Mouse (Mus musculus) adrenal gland, postnatal 25 days (tissue): ENCODE data around the gene Igdcc3. TPM values are rescaled to one million over a fixed set of nuclear protein-coding genes. Genes with fewer than 3 reads are reported as not detected.
A peak's percentile ranks its signal among the peaks of the same experiment; 100 is the strongest.

Experiments used
- DNase-seq: peaks from one replicate; pipeline ENCODE4 v3.0.0; 2021; ENCODE audit warnings: mixed read lengths
- total RNA-seq: library from RNA; stranded (reverse); gene quantifications from 2 replicates; pipeline ENCODE4 v1.2.3, GENCODE M21; 2021

Igdcc3 gene
- total RNA-seq, 1 experiment from 2014 or later, result 1.3 TPM

DNA sequence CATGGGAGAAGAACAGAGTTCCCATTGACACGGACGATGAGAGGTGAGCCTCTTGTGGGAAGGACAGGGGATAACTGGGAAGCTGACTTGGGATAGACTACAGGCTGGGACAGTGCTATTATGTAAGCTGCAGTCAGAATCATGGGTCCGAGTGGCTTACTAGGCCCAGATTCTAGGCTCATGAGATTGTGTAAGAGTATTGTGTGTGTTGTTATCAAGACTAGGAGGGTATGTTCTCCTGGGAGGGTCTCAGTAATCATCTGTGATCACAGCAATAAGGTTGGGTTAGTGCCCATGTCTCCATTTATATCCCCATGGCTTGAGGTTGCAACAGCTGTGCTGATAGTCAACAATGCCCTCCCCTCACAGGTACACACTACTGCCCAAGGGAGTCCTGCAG, 36.5 kb downstream of the Igdcc3 start:
- no peak for DNase-seq

DNA sequence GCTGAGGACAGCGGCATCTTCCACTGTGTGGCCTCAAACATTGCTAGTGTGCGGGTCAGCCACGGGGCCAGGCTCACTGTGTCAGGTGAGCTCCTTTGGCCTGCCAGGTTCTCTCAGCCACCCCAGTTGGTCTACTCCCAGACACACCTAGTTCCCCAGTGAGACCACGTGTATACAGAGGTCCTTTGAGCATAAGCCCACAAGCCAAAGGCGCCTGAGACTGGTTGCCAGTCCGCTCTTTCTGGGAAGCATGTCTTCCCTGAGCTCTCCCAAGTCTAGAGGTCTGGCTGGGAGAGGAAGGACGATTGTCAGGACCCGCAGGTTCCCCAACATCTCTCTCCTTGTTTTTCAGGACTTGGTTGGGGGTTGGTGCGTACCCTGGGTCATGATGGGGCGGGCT, 36.9 kb downstream of the Igdcc3 start:
- DNase-seq, result no peak

DNA sequence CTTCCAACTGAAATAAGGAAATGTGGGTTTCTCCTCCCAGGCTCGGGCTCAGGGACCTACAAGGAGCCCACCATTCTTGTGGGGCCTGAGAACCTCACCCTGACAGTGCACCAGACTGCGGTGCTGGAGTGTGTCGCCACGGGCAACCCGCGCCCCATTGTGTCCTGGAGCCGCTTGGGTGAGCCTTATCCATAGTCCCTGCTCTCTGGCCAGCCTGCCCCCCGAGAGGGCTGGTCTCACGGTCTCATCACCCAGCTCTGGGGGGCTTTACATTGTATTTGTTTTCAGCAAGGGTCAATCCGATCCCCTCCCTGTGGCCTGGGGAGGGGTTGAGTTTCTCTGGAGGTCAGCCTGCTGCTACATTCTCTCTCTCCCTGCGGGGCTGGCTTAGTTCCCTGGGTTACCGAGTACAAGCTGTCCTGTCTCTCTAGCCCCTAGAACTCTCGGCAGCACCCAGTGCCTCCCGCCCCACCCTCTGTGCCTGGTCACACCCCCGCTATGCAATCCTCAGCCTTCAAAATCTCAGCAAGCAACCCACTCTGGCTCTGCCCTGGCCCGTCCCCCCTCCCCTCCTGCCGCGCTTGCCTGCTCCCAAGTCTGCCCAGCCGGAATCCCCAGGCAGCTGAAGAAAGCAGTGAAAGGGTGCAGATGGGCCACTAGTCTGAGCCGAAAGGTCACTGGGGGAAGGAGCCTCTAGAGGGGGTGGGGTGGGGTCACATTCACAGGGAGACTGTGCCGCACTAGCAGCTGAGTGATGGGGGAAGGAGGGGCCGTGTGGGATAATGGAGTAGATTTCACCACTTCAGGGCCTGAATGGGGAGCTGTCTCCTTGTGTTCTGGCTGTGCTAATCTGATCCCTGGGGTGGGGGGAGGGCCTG, 37.6 kb downstream of the Igdcc3 start:
- DNase-seq, result no peak

DNA sequence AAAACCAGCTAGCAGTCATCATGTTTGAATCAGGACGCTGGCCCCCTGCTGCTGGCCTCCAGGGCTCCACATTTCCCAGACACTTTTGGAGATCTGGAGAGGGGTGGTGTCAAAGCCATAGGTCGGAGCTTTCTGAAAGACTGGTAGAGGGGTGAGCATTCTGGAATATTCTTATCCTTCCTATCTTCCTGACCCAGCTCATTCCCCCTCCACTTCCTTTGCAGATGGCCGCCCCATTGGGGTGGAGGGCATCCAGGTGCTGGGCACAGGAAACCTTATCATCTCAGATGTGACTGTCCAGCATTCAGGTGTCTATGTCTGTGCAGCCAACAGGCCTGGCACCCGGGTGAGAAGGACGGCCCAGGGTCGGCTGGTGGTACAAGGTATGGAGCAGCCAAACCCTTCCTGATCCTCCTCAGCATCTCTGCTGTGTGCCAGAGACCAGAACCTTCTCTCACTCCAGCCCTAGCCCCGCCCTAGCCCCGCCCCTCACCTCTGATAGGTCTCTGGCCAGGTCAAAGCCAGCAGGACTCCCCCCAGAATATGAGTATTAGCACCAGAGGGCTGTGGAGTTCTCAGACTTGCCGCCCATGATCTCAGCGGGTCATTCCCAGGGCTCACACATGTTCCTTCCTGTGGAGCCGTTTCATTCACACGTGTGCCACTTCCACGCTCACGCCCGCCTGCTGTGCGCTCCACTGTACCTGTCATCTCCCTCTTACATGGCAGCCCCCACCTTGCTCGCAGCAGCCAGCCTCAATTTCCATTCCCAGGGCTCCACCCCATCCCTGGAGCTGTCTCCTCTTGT, 39.0 kb downstream of the Igdcc3 start:
- DNase-seq, result no peak

DNA sequence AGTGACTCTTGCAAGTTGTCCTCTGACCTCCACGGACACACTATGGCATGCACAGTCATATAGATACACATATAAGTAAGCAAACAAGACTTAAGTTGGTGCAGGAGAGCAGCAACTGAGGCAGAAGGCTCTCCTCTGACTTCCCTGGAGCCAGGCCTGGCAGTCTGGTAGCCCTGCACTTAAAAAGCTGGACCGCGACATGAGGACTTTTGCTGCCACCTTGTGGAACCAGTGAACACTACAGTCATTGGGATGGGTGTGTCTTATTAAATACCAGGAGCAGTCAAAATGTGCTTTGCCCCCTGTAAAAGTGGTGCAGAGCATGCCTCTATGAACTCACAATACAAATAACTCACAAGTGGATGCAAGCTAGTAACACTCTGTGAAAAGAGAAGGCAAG, 47.6 kb downstream of the Igdcc3 start:
- peak; percentile 77 for DNase-seq

DNA sequence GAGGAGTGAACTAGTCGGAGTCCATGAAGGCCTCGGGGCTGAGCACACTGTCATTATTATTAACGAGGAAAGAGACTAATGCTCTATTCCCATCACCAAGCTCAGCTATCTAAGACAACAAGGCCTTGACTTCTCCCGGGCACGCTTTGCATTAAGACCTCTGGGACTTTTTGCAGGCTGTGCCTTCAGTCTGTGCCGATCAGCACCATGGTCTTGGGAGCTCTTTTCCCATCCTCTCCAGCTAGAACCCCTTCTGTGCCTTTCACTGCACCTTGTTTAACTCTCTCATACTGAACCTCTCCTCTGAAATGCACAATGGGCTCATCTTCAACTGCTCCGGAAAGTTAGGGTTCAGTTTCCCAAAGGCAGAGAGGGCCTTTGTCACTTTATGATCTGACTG, 49.3 kb downstream of the Igdcc3 start:
- no peak for DNase-seq

DNA sequence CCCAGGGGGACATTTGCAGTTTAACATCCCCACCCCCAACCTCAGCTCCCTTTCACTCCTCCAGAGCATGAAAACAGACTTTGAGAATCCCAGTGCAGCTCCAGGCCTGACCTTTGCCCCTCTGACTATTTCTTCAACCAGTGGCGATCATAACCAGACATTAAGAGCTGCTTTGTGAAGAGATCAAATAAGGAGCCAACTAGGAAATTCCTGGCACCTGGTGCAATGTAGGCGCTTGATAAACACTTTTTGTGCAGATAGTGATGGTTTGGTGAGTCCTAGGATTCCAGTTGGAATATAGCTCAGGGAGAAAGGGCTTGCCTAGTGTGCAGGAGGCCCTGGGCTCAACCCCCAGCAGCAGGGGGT, 50.4 kb downstream of the Igdcc3 start:
- no peak for DNase-seq

DNA sequence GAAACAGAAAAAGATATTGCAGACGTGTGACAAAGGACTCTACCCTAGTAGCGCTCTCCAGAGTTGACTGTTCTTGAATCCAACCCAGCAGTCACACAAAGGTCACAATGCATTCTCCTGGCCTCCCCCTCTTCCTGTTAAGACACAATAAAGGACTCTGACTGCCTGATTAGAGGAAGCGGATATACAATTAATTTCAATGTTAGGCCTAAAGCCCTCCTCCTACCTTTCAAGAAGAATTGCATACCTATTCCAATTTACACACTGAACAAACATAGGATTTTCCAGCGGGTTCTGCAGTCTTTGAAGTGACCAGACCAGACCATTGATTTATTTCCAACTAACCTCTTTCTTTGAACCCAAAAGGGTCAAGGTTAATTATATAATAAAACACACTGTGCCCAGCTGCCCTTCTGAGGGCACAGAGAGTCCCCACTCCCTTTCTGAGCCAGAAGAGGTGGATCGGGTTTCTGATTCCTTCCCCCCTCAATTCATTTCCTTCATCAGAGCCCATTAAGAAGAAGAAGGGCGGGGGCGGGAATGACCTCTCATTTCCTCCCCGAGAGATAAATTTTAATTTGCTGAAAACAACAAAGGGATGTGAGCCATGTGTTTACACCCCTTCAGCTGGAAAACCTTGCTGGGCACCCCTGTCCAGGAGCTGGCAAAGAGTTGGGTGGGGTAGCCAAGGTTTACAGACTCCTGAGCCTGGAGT, 50.9 kb downstream of the Igdcc3 start:
- DNase-seq, result no peak

DNA sequence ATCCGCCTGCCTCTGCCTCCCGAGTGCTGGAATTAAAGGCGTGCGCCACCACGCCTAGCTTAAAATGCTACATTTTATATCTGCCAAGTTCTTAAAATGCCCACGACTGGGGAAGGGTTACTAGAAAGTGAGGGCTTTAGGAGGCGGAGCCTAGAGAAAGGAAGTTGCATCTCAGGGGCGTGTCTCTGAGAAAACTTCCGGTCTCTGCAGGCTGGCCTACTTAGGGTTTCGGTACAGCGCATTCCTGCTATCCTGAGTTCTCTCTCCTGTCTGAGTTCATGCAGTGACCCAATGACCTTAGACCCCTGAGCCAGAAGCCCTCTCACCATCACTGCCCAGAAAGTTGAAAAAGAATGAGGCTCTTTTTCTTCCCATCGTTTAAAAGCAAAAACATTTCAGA, 52.2 kb downstream of the Igdcc3 start:
- no peak for DNase-seq

DNA sequence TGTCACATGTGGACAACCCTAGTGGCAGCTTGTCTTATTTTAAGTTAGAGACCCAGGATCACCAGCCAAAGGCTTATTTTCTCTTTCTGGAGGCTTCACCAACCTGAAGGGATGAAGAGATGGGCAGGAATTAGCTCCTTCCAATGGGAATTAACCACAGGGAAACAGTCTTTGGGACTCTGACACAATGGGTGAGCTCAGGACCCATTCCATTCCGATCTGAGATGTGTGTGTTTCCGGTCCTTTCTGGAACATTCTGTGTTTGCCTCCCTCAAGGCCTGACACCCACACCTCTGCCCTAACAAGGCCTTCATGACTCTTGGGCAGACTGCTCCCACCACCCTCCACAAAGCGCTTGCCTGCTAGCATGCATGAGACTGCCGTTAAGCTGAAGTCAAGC, 54.1 kb downstream of the Igdcc3 start, which contains the start of gene Parp16:
Gene Parp16, plus strand, starts transcription at position 301 of the 400 bp plus-strand sequence.
- no peak for DNase-seq

DNA sequence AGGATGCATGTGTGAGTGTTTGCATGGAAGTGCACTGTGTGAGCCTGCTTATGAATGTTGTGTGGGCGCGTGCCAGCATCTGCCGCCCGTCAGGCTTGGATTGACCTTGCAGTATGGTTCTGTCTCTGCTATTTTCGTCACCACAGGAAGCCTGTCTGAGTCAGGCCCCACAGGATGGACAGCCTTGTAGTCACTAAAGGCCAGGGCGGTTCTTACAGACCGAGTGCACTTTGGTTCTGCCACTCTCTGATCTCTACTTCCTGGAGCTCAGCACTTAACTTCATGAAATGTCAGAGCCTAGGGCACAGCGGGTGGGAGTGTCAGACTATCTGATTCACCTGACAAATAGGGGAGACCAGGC, 54.6 kb downstream of the Igdcc3 start:
- DNase-seq, result peak; percentile 73

DNA sequence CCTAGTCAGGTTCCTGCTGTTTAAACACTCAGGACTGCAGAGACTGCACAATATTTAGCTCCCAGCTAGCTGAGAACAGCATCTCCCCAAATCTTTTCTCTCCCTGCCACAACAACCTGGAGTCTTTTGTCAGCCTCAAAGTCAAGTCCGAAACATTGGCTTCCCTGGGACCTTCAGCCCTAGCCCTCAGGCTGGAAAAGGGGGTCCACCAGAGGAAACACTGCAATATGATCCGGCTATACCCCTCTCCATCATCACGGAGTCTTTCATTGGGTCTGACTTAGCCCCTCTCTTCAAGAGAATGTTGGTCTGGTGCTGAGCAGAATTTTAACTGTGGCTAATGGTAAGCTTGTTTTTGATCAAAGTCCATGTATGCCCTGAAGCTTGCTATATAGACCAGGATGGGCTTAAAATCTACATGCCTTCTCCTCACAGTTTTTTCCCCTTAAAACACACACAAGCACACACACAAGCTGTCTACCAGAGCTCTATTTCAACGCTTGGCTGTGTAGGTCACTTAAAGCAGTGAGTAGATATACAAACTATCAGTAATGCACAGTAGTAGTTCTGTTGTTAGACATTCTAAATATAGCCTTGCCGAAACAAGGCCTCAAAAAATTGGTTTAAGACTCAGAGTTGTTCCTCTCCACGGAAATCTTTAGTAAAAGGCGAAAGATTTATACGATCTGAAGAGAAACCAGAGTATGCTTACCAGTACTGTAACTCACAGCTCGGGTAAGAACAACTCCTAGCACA, 55.2 kb downstream of the Igdcc3 start:
- no peak for DNase-seq

DNA sequence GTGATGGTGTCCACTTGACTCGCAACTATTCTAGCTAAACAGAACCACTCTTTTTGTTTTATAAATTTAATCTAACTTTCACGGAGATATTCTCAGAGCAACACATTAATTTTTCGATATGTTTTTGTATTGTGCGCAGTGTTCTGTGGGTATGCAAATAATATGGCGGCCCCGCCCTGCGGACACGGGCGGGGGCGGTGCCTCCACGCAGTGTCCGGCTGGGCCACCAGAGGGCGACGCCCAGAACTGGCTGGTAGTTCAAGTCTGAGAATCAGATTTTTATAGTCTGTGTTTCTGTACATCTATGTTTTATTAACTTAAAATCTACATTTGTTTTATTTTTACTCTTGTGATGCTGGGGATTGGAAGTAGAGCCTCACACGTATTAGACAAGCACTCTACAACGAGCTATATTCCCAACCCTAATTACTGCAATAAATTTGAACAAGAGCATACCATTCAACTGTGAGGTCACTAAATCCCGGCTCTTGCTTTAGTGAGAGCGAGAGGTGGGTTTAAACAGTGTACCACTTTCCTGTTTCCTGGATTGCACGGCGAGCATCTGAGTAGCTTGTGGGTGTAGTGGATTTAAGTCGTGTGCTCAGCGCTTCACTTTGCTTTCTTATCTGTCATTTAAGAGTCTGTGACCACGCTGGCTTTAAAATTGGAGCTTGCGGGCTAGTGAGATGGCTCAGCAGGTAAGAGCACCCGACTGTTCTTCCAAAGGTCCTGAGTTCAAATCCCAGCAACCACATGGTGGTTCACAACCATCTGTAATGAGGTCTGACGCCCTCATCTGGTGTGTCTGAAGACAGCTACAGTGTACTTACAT, 56.0 kb downstream of the Igdcc3 start:
- peak; percentile 96 for DNase-seq

DNA sequence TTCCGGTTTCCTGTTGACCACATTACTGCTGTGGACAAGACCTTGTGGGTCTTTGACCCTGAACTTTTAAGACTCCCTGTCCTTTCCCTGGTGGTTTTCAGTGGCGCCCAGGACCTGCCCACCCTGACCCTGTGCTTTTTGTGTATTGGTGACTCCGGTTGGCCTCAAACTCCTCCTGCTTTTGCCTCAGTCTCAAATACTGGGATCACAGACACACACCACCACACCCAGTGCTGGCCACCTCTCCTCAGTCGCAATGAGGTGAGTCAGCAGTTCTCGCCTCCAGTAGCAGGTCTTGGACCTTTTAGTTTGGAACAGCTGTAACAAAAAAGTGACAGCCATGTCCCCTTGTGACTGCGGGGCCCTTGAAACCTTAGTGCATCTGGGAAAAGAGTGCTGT, 56.8 kb downstream of the Igdcc3 start:
- DNase-seq, result peak; percentile 46

DNA sequence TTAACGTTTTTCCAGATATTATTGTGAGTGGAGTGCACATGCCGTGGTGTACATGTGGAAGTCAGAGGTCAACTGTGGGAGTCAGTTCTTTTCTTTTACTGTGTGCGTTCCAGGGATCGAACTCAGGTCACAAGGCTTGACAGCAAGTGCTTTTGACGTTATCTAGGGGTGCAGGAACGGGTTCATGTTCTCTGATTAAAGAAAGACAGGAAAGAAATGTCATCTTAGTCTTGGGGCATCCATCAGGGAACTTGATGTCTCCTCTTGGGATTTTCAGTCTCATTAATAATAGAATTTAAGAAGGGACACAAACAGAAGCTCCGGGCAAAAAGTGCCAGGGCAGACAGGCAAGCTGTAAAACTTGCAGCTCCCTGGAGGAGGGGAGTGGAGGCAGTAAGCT, 58.7 kb downstream of the Igdcc3 start:
- no peak for DNase-seq

DNA sequence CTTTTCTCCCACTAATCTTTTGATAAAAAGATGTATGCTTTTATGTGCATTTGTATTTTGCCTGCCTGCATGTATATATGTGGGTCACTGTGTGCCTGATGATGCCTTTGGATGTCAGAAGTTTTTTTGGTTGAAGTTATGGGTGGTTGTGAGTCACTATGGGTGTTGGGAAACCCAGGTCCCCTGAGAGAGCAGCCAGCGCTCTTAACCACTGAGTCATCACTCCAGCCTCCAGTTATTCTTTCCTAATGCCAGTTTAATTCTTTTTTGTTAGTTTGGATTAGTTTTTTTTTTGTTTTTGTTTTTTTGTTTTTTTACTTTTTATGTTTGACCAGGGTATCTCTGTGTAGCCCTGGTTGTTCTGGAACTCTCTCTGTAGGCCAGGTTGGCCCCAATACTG, 59.6 kb downstream of the Igdcc3 start:
- DNase-seq, result peak; percentile 42

DNA sequence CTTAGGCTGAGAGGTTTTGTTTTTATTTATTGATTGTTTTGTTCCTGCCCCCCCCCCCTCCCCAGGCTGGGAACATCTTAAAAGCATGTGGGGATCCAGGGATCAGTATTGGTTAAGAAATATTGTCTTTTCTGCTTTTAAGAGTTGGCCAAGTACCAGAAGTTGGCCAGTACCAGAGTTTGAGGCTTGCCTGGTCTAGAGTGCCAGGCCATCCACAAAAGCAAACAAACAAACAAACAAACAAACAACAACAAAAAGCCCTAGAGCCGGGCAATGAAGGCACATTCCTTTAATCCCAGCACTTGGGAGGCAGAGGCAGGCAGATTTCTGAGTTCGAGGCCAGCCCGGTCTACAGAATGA, 60.0 kb downstream of the Igdcc3 start:
- DNase-seq, result no peak

DNA sequence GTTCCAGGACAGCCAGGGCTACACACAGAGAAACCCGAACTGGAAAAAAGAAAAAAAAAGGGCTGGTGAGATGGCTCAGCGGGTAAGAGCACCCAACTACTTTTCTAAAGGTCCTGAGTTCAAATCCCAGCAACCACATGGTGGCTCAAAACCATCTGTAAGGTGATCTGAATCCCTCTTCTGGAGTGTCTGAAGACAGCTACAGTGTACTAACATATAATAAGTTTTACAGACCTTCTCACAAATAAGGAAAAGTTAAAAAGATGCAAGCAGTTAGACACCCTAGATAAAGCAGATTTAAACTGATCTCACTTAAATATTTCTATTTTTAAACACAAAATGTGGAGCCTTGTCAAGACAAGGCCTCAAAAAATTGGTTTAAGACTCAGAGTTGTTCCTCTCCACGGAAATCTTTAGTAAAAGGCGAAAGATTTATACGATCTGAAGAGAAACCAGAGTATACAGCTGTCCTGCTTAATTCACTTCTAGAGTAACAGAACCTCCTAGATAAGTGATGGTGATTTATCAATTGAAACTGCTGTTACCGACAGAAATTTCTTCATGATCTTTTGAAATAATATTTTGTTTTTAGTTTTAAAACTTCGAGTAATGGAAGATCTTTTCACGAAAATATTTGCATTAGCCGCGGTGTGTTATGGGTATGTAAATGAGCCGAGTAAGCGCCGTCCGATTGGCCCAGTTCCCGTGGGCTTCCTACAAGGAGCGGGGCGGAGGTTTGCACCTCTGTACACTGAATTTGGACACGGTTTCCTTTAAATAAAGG, 60.6 kb downstream of the Igdcc3 start:
- peak; percentile 86 for DNase-seq

DNA sequence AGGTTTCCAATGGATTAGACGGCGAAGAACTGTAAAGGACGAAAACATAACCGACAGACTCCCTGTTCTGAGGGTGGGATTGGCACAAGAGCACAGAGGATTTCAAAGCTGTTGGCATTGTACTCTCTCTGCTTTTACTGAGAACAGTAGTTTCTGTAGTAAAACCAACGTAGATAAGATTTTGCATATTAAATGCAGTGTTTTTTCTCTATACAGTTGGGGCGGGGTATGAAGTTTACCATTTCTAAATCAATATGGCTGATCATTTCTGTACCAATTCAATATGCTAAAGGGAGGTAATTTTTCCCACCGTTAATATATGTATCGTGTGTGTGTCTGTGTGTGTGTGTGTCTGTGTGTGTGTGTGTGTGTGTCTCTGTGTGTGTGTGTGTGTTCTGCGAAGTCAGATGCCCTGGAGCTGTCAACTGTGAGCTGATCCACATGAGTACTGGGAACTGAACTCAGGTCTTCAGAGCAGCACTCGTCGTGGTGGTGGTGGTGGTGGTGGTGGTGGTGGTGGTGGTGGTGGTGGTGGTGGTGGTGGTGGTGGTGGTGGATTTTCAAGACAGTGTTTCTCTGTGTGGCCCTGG, 61.3 kb downstream of the Igdcc3 start:
- DNase-seq, result no peak
